Mouse (Mus musculus) layer of hippocampus, adult 2 months (tissue): Measurements from ENCODE around the gene Caly. TPM values are rescaled to one million over a fixed set of nuclear protein-coding genes. Genes with fewer than 3 reads are reported as not detected.

ENCODE experiments used
- DNase-seq, 2 experiments: peaks; one replicate each; pipeline ENCODE4 v3.0.0; 2022; ENCODE audit warnings: low spot score in 2 of 2
- H3K27ac ChIP-seq: fragments of 200-600 bp; 2 replicates; pipeline ENCODE4 v1.8.1; 2022
- H3K4me3 ChIP-seq: fragments of 200-600 bp; 2 replicates; pipeline ENCODE4 v1.8.1; 2022; ENCODE audit warnings: mild to moderate bottlenecking
- CTCF ChIP-seq: fragments of 200-600 bp; conservative IDR thresholded peaks from 2 replicates; pipeline ENCODE4 v1.8.1; 2022; ENCODE audit warnings: antibody characterized with exemption, mild to moderate bottlenecking, moderate library complexity
- total RNA-seq, 2 experiments: library from RNA; stranded (reverse); gene quantifications; 2 replicates each; pipeline ENCODE4 v1.2.3; 2021

Caly gene
- total RNA-seq, 2 experiments from 2014 or later = 255 to 267 TPM

- peak overlapping the region; percentile 38 for H3K4me3 ChIP-seq
- TF ChIP-seq CTCF = no peak
- DNase-seq = no peak
- no peak overlapping the region for H3K27ac ChIP-seq
These were observed 34.5 kb downstream of the Caly start for GRCm38 (mm10) chr7:140047811-140048311.

GRCm38 (mm10) chr7:140045546-140045945 lies 36.8 kb downstream of the Caly start:
- no peak for DNase-seq
- no peak for TF ChIP-seq CTCF
- H3K4me3 ChIP-seq = no peak overlapping the region

GRCm38 (mm10) chr7:140042728-140043127 lies 39.6 kb downstream of the Caly start:
- Histone ChIP-seq H3K27ac (no peak overlapping the region), H3K4me3 (no peak overlapping the region)
- no peak for DNase-seq

More at GRCm38 (mm10) chr7:140045546-140045945, 36.8 kb downstream of the Caly start:
- no peak overlapping the region for H3K27ac ChIP-seq

GRCm38 (mm10) chr7:140037171-140037555 lies 45.2 kb downstream of the Caly start:
- no peak for DNase-seq
- Histone ChIP-seq H3K27ac (no peak overlapping the region), H3K4me3 (peak overlapping the region; percentile 78)
- TF ChIP-seq CTCF = no peak

More at GRCm38 (mm10) chr7:140042728-140043127, 39.6 kb downstream of the Caly start:
- no peak for TF ChIP-seq CTCF

GRCm38 (mm10) chr7:140036281-140037170 lies 45.8 kb downstream of the Caly start, which contains the start of the genes Zfp511 and Tubgcp2:
Gene Zfp511, plus strand, starts transcription at chr7:140036391.
Gene Tubgcp2, minus strand, starts transcription at chr7:140036669.
- TF ChIP-seq CTCF = no peak
- peak; percentile 89 to 93 for DNase-seq
- H3K27ac ChIP-seq = peak within 1 kb of the TSS; percentile 98
- peak within 1 kb of the TSS; percentile 78 for H3K4me3 ChIP-seq

GRCm38 (mm10) chr7:140035456-140035855 lies 46.9 kb downstream of the Caly start:
- DNase-seq = no peak
- no peak for TF ChIP-seq CTCF
- peak overlapping the region; percentile 78 for H3K4me3 ChIP-seq
- peak overlapping the region; percentile 98; the same call in 1 of the 2 replicates for H3K27ac ChIP-seq

GRCm38 (mm10) chr7:140033386-140033785 lies 49.0 kb downstream of the Caly start:
- no peak overlapping the region for H3K4me3 ChIP-seq
- H3K27ac ChIP-seq = no peak overlapping the region
- no peak for DNase-seq
- no peak for TF ChIP-seq CTCF

- no peak for DNase-seq
- Histone ChIP-seq H3K4me3 (no peak overlapping the region), H3K27ac (no peak overlapping the region)
- no peak for TF ChIP-seq CTCF
These were observed 50.0 kb downstream of the Caly start for GRCm38 (mm10) chr7:140032366-140032765.

- no peak for TF ChIP-seq CTCF
- DNase-seq = no peak
- H3K4me3 ChIP-seq = no peak overlapping the region
- H3K27ac ChIP-seq = no peak overlapping the region
These were observed 50.6 kb downstream of the Caly start for GRCm38 (mm10) chr7:140031771-140032170.

Other genes with a start within 250 kb of the Caly start
- gene Adgra1, start 248.4 kb downstream of the Caly start, total RNA-seq = 10 to 100 TPM; 45.8 to 48.8 TPM
- 10 to 100 TPM; 80.3 to 87.0 TPM for gene Kndc1, start 187.9 kb downstream of the Caly start, total RNA-seq
- not detected for gene Utf1, start 138.8 kb downstream of the Caly start, total RNA-seq
- gene 6430531B16Rik, start 103.8 kb downstream of the Caly start, total RNA-seq = 1 to 10 TPM; 1.3 to 1.5 TPM
- 1 to 10 TPM; 3.4 to 6.0 TPM for gene Adam8, start 90.0 kb downstream of the Caly start, total RNA-seq
- gene Zfp511, start 46.2 kb downstream of the Caly start, total RNA-seq = 10 to 100 TPM; 24.8 to 28.7 TPM
- gene Tubgcp2, start 45.9 kb downstream of the Caly start, total RNA-seq = 10 to 100 TPM; 39.9 to 40.6 TPM
- under 1 TPM in 1 of 2 experiments, not detected in 1; 0.15 TPM for gene Msx3, start 33.5 kb downstream of the Caly start, total RNA-seq
- not detected for gene Prap1, start 10.8 kb upstream of the Caly start, total RNA-seq
- gene Fuom, start 19.9 kb upstream of the Caly start, total RNA-seq = 10 to 100 TPM; 46.6 to 48.5 TPM
- 1 to 10 TPM; 4.6 to 6.5 TPM for gene Paox, start 33.3 kb upstream of the Caly start, total RNA-seq
- 10 to 100 TPM; 60.0 to 63.2 TPM for gene Echs1, start 33.9 kb upstream of the Caly start, total RNA-seq
- 10 to 100 TPM; 27.8 to 27.9 TPM for gene Mtg1, start 55.0 kb upstream of the Caly start, total RNA-seq
- 100 to 1,000 TPM; 177 to 178 TPM for gene Sprn, start 72.3 kb upstream of the Caly start, total RNA-seq
- gene Olfr522, start 82.2 kb upstream of the Caly start, total RNA-seq = not detected
- gene Olfr523, start 90.7 kb upstream of the Caly start, total RNA-seq = under 1 TPM; 0.10 to 0.20 TPM
- not detected for gene Olfr524, start 123.4 kb upstream of the Caly start, total RNA-seq
- gene Cd163l1, start 135.7 kb upstream of the Caly start, total RNA-seq = under 1 TPM; 0.44 to 0.56 TPM
- gene 5830411N06Rik, start 164.7 kb upstream of the Caly start, total RNA-seq = under 1 TPM in 1 of 2 experiments, not detected in 1; 0.12 TPM
- not detected for gene Olfr525, start 238.3 kb upstream of the Caly start, total RNA-seq